Mouse (Mus musculus) thymus, adult 2 months (tissue): ENCODE results near the gene Dag1. TPM values are rescaled to one million over a fixed set of nuclear protein-coding genes. Genes with fewer than 3 reads are reported as not detected.
"Not testable (repeated sequence)": the region's sequence is repeated elsewhere in the genome, so short reads cannot be mapped to it uniquely, and the experiment has no call there.

Experiments
- DNase-seq: peaks from one replicate; pipeline ENCODE4 v3.0.0; 2021
- H3K27ac ChIP-seq: fragments of 200-500 bp; 2 replicates; pipeline ENCODE4 v1.5.1; 2012; ENCODE audit warnings: low read length, control low read depth; ENCODE audit not compliant: control insufficient read depth, insufficient read depth
- H3K27me3 ChIP-seq: fragments of 200-500 bp; 2 replicates; pipeline ENCODE4 v1.6.1; 2012; ENCODE audit warnings: mild to moderate bottlenecking, low read length, moderate library complexity, mixed read lengths; ENCODE audit not compliant: control insufficient read depth, insufficient read depth
- H3K36me3 ChIP-seq: fragments of 200-500 bp; 2 replicates; pipeline ENCODE4 v1.6.1; 2012; ENCODE audit warnings: mild to moderate bottlenecking, low read length, moderate library complexity; ENCODE audit not compliant: control insufficient read depth, insufficient read depth
- H3K4me1 ChIP-seq: fragments of 200-500 bp; replicated peaks from 2 replicates; pipeline ENCODE4 v1.6.1; 2012; ENCODE audit warnings: low read length; ENCODE audit not compliant: control insufficient read depth, insufficient read depth
- H3K4me3 ChIP-seq: fragments of 200-500 bp; 2 replicates; pipeline ENCODE4 v1.5.1; 2012; ENCODE audit warnings: mild to moderate bottlenecking, low read length, control low read depth, moderate library complexity; ENCODE audit not compliant: control insufficient read depth, insufficient read depth
- CTCF ChIP-seq: fragments of 200-500 bp; IDR thresholded peaks from 2 replicates; pipeline ENCODE4 v1.5.1; 2012; ENCODE audit warnings: mild to moderate bottlenecking, control low read depth, low read length, moderate library complexity, borderline replicate concordance; ENCODE audit not compliant: control insufficient read depth, poor library complexity, insufficient read depth; ENCODE audit errors: extremely low read depth
- POLR2A ChIP-seq: fragments of 200-500 bp; IDR thresholded peaks from 2 replicates; pipeline ENCODE4 v1.6.1; 2012; ENCODE audit warnings: mild to moderate bottlenecking, low read length, control low read depth, moderate library complexity; ENCODE audit not compliant: control insufficient read depth, poor library complexity, insufficient read depth; ENCODE audit errors: extremely low read depth
- WGBS: fragments of 180-500 bp; shearing (Covaris S2); methylation state at CpG from one replicate; pipeline ENCODE4 v1.1.7; 2018; 5-methylcytosine and 5-hydroxymethylcytosine counted together
- polyA plus RNA-seq: library from polyadenylated mRNA; depleted of rRNA; stranded (reverse); fragments of >200 nt; gene quantifications from 2 replicates; pipeline ENCODE4 v1.2.3, GENCODE M21; 2012

Gene Dag1
- polyA plus RNA-seq, 1 experiment, result 27.0 TPM

DNA sequence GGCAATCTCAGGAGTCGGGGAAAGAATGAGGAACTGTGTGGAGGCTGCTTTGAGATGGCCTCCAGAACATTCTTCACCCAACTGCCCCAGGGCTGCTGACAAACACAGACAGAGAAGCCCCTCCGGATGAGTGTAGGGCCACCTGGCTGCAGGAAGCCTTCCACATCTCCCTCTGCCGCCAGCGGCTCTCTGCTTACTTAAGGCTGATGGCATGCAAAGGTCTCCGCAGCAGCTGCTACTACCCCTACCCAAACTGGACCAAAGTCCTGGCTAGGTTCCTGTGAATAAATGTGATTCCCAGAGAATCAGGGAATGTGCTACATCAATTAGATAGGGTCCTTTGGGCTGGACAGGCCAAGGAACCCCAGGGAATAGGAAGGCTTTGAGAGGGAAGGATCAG is 8.9 kb upstream of the Dag1 start:
- no peak for DNase-seq
- Histone ChIP-seq H3K4me3 (no peak overlapping the region), H3K36me3 (no peaks in the 10 kb centered on the region), H3K27ac (no peak overlapping the region), H3K4me1 (no peaks in the 10 kb centered on the region), H3K27me3 (no peaks in the 10 kb centered on the region)
- TF ChIP-seq POLR2A, result no peak
- no peak for TF ChIP-seq CTCF
- 83% methylated on average over 5 of the region's 5 CpGs for WGBS

DNA sequence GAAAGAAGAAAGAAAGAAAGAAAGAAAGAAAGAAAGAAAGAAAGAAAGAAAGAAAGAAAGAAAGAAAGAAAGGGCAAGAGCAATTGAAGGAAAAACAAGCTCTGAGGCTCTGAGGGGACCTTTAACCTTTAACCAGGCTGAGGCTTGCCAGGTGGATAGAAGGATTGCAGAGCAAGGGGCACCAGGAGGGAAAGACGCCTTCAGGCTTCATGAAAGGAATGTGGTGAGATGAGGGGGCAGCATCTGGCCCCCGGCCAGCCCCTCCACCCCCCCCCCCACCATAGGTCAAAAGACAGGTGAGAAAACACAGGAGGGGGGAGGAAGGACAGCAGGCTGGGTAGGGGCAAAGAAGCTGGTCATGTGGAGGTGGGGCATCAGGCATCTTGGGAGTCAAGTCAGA is 8.2 kb upstream of the Dag1 start:
- 54% methylated on average over 2 of the region's 2 CpGs for WGBS
- Histone ChIP-seq H3K4me1 (no peaks in the 10 kb centered on the region), H3K27ac (no peak overlapping the region), H3K36me3 (no peaks in the 10 kb centered on the region), H3K4me3 (no peak overlapping the region), H3K27me3 (no peaks in the 10 kb centered on the region)
- no peak for DNase-seq
- TF ChIP-seq POLR2A (no peak), CTCF (no peak)

DNA sequence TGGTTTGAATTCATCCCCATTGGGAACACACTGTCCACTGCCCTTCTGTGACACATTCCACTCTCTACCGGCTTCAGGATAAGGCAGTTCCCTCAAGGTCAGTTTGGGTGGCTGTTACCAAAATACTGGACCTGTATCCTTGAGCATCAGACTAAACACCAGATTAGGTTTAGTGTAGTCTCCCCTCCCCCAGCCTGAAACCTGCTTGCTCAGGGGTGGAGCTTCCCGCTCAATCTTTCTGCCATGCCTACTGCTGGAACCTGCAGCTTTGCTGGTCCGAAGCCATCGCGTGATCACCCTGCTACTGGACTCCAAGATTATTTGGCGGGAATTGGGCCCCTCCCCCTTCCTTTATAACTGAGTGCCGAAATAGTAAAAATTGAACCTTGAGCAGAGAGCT is 4.9 kb upstream of the Dag1 start:
- H3K27me3 ChIP-seq, H3K36me3 ChIP-seq, H3K4me3 ChIP-seq, DNase-seq, H3K4me1 ChIP-seq, H3K27ac ChIP-seq: not testable (repeated sequence)
- 95% methylated on average over 6 of the region's 7 CpGs for WGBS

DNA sequence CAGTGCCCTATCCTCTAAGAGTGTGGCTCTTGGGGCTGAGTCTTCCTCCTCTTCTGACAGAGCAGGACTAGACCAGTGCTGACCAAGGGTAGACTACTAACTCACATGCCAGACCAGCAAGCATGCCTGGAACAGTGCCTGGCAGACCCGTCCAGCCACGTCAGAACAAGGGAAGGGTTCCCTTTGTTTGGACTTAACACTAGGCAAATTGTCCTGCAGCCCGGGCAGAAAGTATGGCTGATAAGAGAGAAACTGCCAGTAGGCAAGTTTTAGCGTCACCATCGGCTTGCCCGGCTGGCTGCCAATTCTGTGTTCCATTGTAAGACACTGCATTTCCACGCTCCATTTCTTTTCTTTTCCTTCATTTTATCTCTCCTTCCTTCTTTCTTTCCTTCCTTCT is 3.9 kb upstream of the Dag1 start:
- Histone ChIP-seq H3K36me3 (no peaks in the 10 kb centered on the region), H3K4me3 (no peak overlapping the region), H3K27ac (no peak overlapping the region), H3K27me3 (no peaks in the 10 kb centered on the region), H3K4me1 (peaks cover 10% of the 10 kb centered on the region)
- 96% methylated on average over 7 of the region's 7 CpGs for WGBS
- no peak for DNase-seq
- TF ChIP-seq POLR2A, result no peak
- TF ChIP-seq CTCF, result no peak

DNA sequence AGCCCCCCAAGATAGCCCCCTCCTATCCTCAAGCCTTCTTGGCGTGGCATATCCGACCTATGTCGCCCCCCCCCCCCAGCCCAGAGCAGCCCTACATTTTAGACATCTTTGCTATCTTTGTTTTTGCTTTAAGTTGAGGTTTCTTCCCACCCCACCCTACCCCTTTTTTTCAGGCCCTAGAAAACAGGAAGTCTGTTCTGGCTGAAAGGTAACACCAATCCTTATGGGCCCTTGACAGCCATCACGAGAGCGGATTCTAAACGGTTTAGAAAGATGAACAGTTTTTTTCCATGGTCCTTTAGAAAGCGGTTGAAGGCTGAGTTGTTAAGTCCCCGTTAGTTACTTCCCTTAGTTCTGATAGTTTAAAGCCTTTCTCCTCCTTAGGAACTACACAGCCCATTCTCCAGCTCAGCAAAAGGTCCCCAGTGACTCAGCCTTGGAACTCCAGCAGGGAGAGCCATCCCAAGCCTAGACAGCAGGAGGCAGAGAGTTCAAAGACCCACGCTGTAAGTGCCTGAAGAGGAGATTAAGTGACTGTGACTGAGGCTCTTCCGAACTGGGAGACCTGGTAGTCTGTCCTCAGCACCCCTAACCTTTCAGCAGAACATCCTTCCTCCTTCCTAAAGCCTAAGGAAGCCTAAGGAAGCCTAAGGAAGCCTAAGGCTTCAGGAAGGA is 2.6 kb upstream of the Dag1 start:
- H3K27ac ChIP-seq, result no peak overlapping the region
- H3K27me3 ChIP-seq, result no peaks in the 10 kb centered on the region
- TF ChIP-seq CTCF (no peak), POLR2A (no peak)
- H3K4me3 ChIP-seq, result no peak overlapping the region
- DNase-seq, result no peak
- WGBS, result 64% methylated on average over 10 of the region's 10 CpGs
- H3K36me3 ChIP-seq, result no peaks in the 10 kb centered on the region
- H3K4me1 ChIP-seq, result peaks cover 10% of the 10 kb centered on the region

DNA sequence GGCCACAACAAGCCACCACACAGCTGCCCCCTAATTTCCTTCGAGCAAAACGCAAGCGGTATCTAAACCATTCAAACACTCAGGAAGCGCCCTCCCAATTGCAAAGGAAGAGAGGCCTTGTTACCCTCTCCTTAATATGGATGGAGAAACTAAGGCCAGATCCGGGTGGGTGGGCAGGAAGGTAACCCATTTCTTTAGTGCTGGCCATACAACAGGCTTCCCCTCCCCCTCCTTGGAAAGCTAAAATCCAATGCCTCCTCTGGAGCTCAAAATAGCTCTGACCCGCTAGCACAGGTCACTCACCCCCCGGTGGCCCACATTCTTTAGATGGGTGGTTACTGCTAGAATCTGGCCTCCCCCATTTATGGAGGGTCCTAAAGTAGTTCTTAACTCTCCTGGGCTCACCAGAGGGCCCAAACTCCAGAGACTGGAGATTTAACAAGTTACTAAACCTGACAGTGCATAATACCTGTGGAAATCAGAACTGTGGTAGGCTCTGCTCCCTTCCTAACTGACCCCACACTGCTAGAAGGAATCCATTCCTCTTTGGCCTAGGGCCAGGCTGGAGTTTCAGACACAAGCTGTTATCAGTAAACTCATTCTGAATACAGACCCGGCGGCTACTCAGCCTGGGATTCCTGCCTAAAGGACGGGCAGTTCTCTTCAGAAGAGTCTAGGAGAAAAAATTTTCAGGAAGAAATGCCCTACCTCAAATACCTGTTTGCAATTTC is 598 bp upstream of the Dag1 start:
- 40% methylated on average over 10 of the region's 10 CpGs for WGBS
- H3K4me3 ChIP-seq, result peak overlapping the region; percentile 64
- TF ChIP-seq POLR2A, result no peak
- no peak for TF ChIP-seq CTCF
- H3K27ac ChIP-seq, result peak overlapping the region; percentile 11; the same call in 1 of the 2 replicates
- no peak for DNase-seq
- H3K27me3 ChIP-seq, result no peaks in the 10 kb centered on the region
- H3K36me3 ChIP-seq, result no peaks in the 10 kb centered on the region
- peaks cover 10% of the 10 kb centered on the region for H3K4me1 ChIP-seq
